Mouse (Mus musculus): Measurements from ENCODE around the gene Erbin. TPM values are rescaled to one million over a fixed set of nuclear protein-coding genes. Genes with fewer than 3 reads are reported as not detected.

The Erbin gene
- polyA plus RNA-seq, 1 experiment from 2014 or later = 28.4 TPM

GRCm38 (mm10) chr13:103779922-103780585 lies 140.3 kb downstream of the Erbin start:
- WGBS = 32% methylated on average over 11 of the region's 11 CpGs
- peak; percentile 68 for TF ChIP-seq CTCF (IDR thresholded peaks at IDR 0.05; ENCODE audit: low read depth)
- H3K36me3 ChIP-seq (ENCODE audit: control insufficient read depth, insufficient read depth) = no peaks in the 10 kb centered on the region
- no peaks in the 10 kb centered on the region for H3K9me3 ChIP-seq (ENCODE audit: control insufficient read depth)
- H3K4me2 ChIP-seq (replicated peaks; ENCODE audit: low read depth) = no peak overlapping the region
- no peak overlapping the region for H3K27ac ChIP-seq (ENCODE audit: low read depth, low read length)
- no peaks in the 10 kb centered on the region for H3K4me1 ChIP-seq (replicated peaks; ENCODE audit: control insufficient read depth, insufficient read depth, low read length)
- no peak overlapping the region for H3K9ac ChIP-seq (ENCODE audit: low read depth, low read length)
- no peak overlapping the region for H3K4me3 ChIP-seq (ENCODE audit: low read depth, low read length)
- ATAC-seq = no peak
- H3K27me3 ChIP-seq (replicated peaks; ENCODE audit: control insufficient read depth, insufficient read depth, low read length) = no peaks in the 10 kb centered on the region

- 71% methylated on average over 8 of the region's 8 CpGs for WGBS
- Histone ChIP-seq H3K27ac (ENCODE audit: low read depth, low read length) (no peak overlapping the region), H3K27me3 (replicated peaks; ENCODE audit: control insufficient read depth, insufficient read depth, low read length) (no peaks in the 10 kb centered on the region)
Measured at GRCm38 (mm10) chr13:103777126-103777525, 143.2 kb downstream of the Erbin start.

GRCm38 (mm10) chr13:103774119-103774757 lies 146.1 kb downstream of the Erbin start, which contains the start of gene Srek1:
Gene Srek1 (minus strand): TSS chr13:103774608.
- Histone ChIP-seq H3K27me3 (replicated peaks; ENCODE audit: control insufficient read depth, insufficient read depth, low read length) (no peaks in the 10 kb centered on the region), H3K4me1 (replicated peaks; ENCODE audit: control insufficient read depth, insufficient read depth, low read length) (no peaks in the 10 kb centered on the region), H3K9me3 (ENCODE audit: control insufficient read depth) (no peaks in the 10 kb centered on the region), H3K9ac (ENCODE audit: low read depth, low read length) (peak within 1 kb of the TSS; percentile 86), H3K36me3 (ENCODE audit: control insufficient read depth, insufficient read depth) (0 out of 2 replicates have a peak, but pooled peaks cover 5% of the 10 kb centered on the region), H3K4me3 (ENCODE audit: low read depth, low read length) (peak within 1 kb of the TSS; percentile 64), H3K27ac (ENCODE audit: low read depth, low read length) (peak within 1 kb of the TSS; percentile 99), H3K4me2 (replicated peaks; ENCODE audit: low read depth) (peak within 1 kb of the TSS; percentile 62)
- under 1% methylated on average over 80 of the region's 81 CpGs for WGBS
- TF ChIP-seq CTCF (IDR thresholded peaks at IDR 0.05; ENCODE audit: low read depth) = no peak
- ATAC-seq = peak; percentile 98

More at GRCm38 (mm10) chr13:103777126-103777525, 143.2 kb downstream of the Erbin start:
- H3K4me2 ChIP-seq (replicated peaks; ENCODE audit: low read depth) = no peak overlapping the region
- H3K4me1 ChIP-seq (replicated peaks; ENCODE audit: control insufficient read depth, insufficient read depth, low read length) = no peaks in the 10 kb centered on the region
- no peak for ATAC-seq
- TF ChIP-seq CTCF (IDR thresholded peaks at IDR 0.05; ENCODE audit: low read depth) = no peak
- H3K4me3 ChIP-seq (ENCODE audit: low read depth, low read length) = no peak overlapping the region
- H3K36me3 ChIP-seq (ENCODE audit: control insufficient read depth, insufficient read depth) = no peaks in the 10 kb centered on the region
- no peaks in the 10 kb centered on the region for H3K9me3 ChIP-seq (ENCODE audit: control insufficient read depth)
- no peak overlapping the region for H3K9ac ChIP-seq (ENCODE audit: low read depth, low read length)

- no peaks in the 10 kb centered on the region for H3K9me3 ChIP-seq (ENCODE audit: control insufficient read depth)
- under 1% methylated on average over 36 of the region's 36 CpGs for WGBS
- peak overlapping the region; percentile 62 for H3K4me2 ChIP-seq (replicated peaks; ENCODE audit: low read depth)
- peak overlapping the region; percentile 86 for H3K9ac ChIP-seq (ENCODE audit: low read depth, low read length)
- H3K27me3 ChIP-seq (replicated peaks; ENCODE audit: control insufficient read depth, insufficient read depth, low read length) = no peaks in the 10 kb centered on the region
- H3K27ac ChIP-seq (ENCODE audit: low read depth, low read length) = peak overlapping the region; percentile 99
- peak overlapping the region; percentile 64 for H3K4me3 ChIP-seq (ENCODE audit: low read depth, low read length)
- H3K36me3 ChIP-seq (ENCODE audit: control insufficient read depth, insufficient read depth) = 0 out of 2 replicates have a peak, but pooled peaks cover 5% of the 10 kb centered on the region
- no peaks in the 10 kb centered on the region for H3K4me1 ChIP-seq (replicated peaks; ENCODE audit: control insufficient read depth, insufficient read depth, low read length)
- no peak for TF ChIP-seq CTCF (IDR thresholded peaks at IDR 0.05; ENCODE audit: low read depth)
- peak; percentile 59 for ATAC-seq
Measured at GRCm38 (mm10) chr13:103773407-103774118, 146.8 kb downstream of the Erbin start.

- ATAC-seq = no peak
- Histone ChIP-seq H3K4me2 (replicated peaks; ENCODE audit: low read depth) (peak overlapping the region; percentile 62), H3K36me3 (ENCODE audit: control insufficient read depth, insufficient read depth) (peaks cover 7% of the 10 kb centered on the region), H3K4me3 (ENCODE audit: low read depth, low read length) (peak overlapping the region; percentile 64; the same call in 1 of the 2 replicates), H3K27me3 (replicated peaks; ENCODE audit: control insufficient read depth, insufficient read depth, low read length) (no peaks in the 10 kb centered on the region), H3K9ac (ENCODE audit: low read depth, low read length) (no peak overlapping the region), H3K9me3 (ENCODE audit: control insufficient read depth) (no peaks in the 10 kb centered on the region), H3K4me1 (replicated peaks; ENCODE audit: control insufficient read depth, insufficient read depth, low read length) (no peaks in the 10 kb centered on the region), H3K27ac (ENCODE audit: low read depth, low read length) (no peak overlapping the region)
- 0 out of 2 replicates have a peak, but pooled peaks have one; percentile 8 for TF ChIP-seq CTCF (IDR thresholded peaks at IDR 0.05; ENCODE audit: low read depth)
- 31% methylated on average over 5 of the region's 5 CpGs for WGBS
Measured at GRCm38 (mm10) chr13:103772917-103773316, 147.4 kb downstream of the Erbin start.

GRCm38 (mm10) chr13:103770821-103771220 lies 149.5 kb downstream of the Erbin start:
- TF ChIP-seq CTCF (IDR thresholded peaks at IDR 0.05; ENCODE audit: low read depth) = no peak
- Histone ChIP-seq H3K4me3 (ENCODE audit: low read depth, low read length) (no peak overlapping the region), H3K36me3 (ENCODE audit: control insufficient read depth, insufficient read depth) (peaks cover 10% of the 10 kb centered on the region), H3K9me3 (ENCODE audit: control insufficient read depth) (no peaks in the 10 kb centered on the region), H3K4me2 (replicated peaks; ENCODE audit: low read depth) (no peak overlapping the region), H3K4me1 (replicated peaks; ENCODE audit: control insufficient read depth, insufficient read depth, low read length) (no peaks in the 10 kb centered on the region), H3K27me3 (replicated peaks; ENCODE audit: control insufficient read depth, insufficient read depth, low read length) (no peaks in the 10 kb centered on the region), H3K27ac (ENCODE audit: low read depth, low read length) (no peak overlapping the region), H3K9ac (ENCODE audit: low read depth, low read length) (no peak overlapping the region)
- no peak for ATAC-seq

Other genes starting within 250 kb of the Erbin start
- 22.1 and 29.1 TPM in 2 replicates for gene Srek1, start 145.9 kb downstream of the Erbin start, polyA plus RNA-seq (2015; fragmentation: Nextera tagmentation; extraction: Ambion mirVana)
- 11.7 and 13.3 TPM in 2 replicates for gene Nln, start 189.1 kb upstream of the Erbin start, polyA plus RNA-seq (2015; fragmentation: Nextera tagmentation; extraction: Ambion mirVana)
- 1.5 and 2.1 TPM in 2 replicates for gene Sgtb, start 189.2 kb upstream of the Erbin start, polyA plus RNA-seq (2015; fragmentation: Nextera tagmentation; extraction: Ambion mirVana)